Mouse (Mus musculus) forebrain, embryonic 16.5 days (tissue): ENCODE data around the gene Dst. TPM values are rescaled to one million over a fixed set of nuclear protein-coding genes. Genes with fewer than 3 reads are reported as not detected.

Source experiments
- ATAC-seq: fragments of 200-750 bp; cut with Nextera tagmentation; 2 replicates; pipeline ENCODE4 v1.8.0; 2017; ENCODE audit warnings: mild to moderate bottlenecking, moderate library complexity
- H3K27ac ChIP-seq: fragments of 300-500 bp; sonication (generic); 2 replicates; pipeline ENCODE4 v1.5.1; 2014; ENCODE audit warnings: low read length, control low read depth
- H3K27me3 ChIP-seq: fragments of 300-500 bp; sonication (generic); replicated peaks from 2 replicates; pipeline ENCODE4 v1.6.1; 2014; ENCODE audit warnings: low read length; ENCODE audit not compliant: control insufficient read depth, insufficient read depth
- H3K36me3 ChIP-seq: fragments of 300-500 bp; sonication (generic); 2 replicates; pipeline ENCODE4 v1.6.1; 2014; ENCODE audit not compliant: control insufficient read depth, insufficient read depth
- H3K4me1 ChIP-seq: fragments of 300-500 bp; sonication (generic); replicated peaks from 2 replicates; pipeline ENCODE4 v1.6.1; 2014; ENCODE audit warnings: low read length; ENCODE audit not compliant: control insufficient read depth, insufficient read depth
- H3K4me2 ChIP-seq: fragments of 300-500 bp; sonication (generic); 2 replicates; pipeline ENCODE4 v1.6.1; 2014; ENCODE audit warnings: mild to moderate bottlenecking, low read length, control low read depth
- H3K4me3 ChIP-seq: fragments of 300-500 bp; sonication (generic); replicated peaks from 2 replicates; pipeline ENCODE4 v1.5.1; 2014; ENCODE audit warnings: mild to moderate bottlenecking, low read length, control low read depth
- H3K9ac ChIP-seq: fragments of 300-500 bp; sonication (generic); replicated peaks from 2 replicates; pipeline ENCODE4 v1.6.1; 2014; ENCODE audit warnings: low read depth, low read length, control low read depth
- H3K9me3 ChIP-seq: fragments of 300-500 bp; sonication (generic); 2 replicates; pipeline ENCODE4 v1.6.1; 2016; ENCODE audit warnings: low read length; ENCODE audit not compliant: control insufficient read depth
- WGBS: fragments of 180-500 bp; shearing (Covaris S2); extraction: QIAGEN DNeasy Blood & Tissue Kit; methylation state at CpG from one replicate; pipeline ENCODE4 v1.1.7; 2014; 5-methylcytosine and 5-hydroxymethylcytosine counted together
- polyA plus RNA-seq: library from polyadenylated mRNA; unstranded; fragments of >200 nt; fragmentation: Nextera tagmentation; extraction: Ambion mirVana; gene quantifications from 2 replicates; pipeline ENCODE4 v1.2.1, GENCODE M21; 2015

The Dst gene
- polyA plus RNA-seq, 1 experiment from 2014 or later: 41.2 TPM

DNA sequence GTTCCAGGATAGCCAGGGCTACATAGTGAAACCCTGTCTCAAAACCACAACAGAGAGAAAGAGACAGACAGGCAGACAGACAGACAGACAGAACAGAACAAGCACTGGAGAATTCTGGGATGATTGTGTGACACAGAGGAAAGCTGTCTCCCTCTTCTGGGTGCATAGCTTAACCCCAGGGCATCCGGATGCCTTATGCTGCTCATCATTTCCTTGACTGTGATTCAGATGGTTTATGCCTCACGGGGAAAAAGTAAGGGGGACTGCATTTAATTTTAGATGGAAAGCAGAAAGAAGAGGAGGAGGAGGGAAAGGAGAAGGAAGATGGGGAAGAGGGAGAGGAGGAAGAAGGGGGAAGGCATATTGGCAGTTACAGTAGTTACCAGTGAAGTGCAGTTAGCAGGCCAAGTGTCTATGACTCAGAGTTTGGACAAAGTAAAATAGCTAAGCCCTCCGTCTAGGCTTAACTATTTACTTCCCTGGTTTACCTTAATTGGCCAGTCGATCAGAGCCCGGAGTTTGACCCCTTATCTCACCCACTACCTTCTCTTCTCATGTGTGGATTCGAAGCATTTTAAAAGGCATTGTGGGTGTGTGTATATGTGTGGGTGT, 201.7 kb downstream of the Dst start:
- ATAC-seq: no peak
- Histone ChIP-seq H3K9ac (no peak overlapping the region), H3K4me3 (no peak overlapping the region), H3K27me3 (no peaks in the 10 kb centered on the region), H3K9me3 (no peaks in the 10 kb centered on the region), H3K4me1 (peaks cover 3% of the 10 kb centered on the region), H3K4me2 (no peak overlapping the region), H3K27ac (no peak overlapping the region), H3K36me3 (no peaks in the 10 kb centered on the region)
- WGBS: 64% methylated on average over 6 of the region's 6 CpGs

GRCm38 (mm10) chr1:34110862-34111261, 202.8 kb downstream of the Dst start:
- peaks cover 3% of the 10 kb centered on the region for H3K4me1 ChIP-seq
- H3K27ac ChIP-seq: no peak overlapping the region
- H3K4me2 ChIP-seq: no peak overlapping the region
- H3K27me3 ChIP-seq: no peaks in the 10 kb centered on the region
- H3K4me3 ChIP-seq: no peak overlapping the region
- no peak for ATAC-seq
- 70% methylated on average over 2 of the region's 2 CpGs for WGBS
- H3K36me3 ChIP-seq: no peaks in the 10 kb centered on the region
- no peaks in the 10 kb centered on the region for H3K9me3 ChIP-seq
- H3K9ac ChIP-seq: no peak overlapping the region

- Histone ChIP-seq H3K4me1 (peaks cover under 1% of the 10 kb centered on the region), H3K27me3 (no peaks in the 10 kb centered on the region), H3K9ac (no peak overlapping the region), H3K4me2 (no peak overlapping the region), H3K27ac (no peak overlapping the region), H3K36me3 (no peaks in the 10 kb centered on the region), H3K4me3 (no peak overlapping the region), H3K9me3 (no peaks in the 10 kb centered on the region)
- no peak for ATAC-seq
- 91% methylated on average over 2 of the region's 2 CpGs for WGBS
Observed at GRCm38 (mm10) chr1:34111954-34112353, 203.9 kb downstream of the Dst start.

DNA sequence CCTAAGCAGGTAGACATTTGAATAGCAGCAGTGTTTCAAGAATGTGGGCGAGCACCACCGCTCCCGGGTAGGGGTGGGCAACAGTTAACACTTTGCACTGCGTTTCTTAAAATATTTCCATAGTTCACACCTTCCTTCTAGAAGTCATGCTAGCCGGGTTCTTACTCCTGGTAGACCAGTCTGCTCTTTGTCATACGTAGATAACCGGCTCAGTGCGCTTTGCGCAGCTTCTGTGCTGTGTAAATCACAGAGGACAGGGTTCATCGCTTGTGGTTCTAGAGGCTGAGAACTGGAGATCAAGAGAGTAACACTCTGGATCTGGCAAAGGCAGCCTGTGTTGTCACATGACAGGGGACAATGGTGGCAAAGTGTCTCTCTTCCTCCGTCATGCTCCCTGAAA, 208.4 kb downstream of the Dst start:
- no peaks in the 10 kb centered on the region for H3K36me3 ChIP-seq
- H3K4me1 ChIP-seq: peaks cover 10% of the 10 kb centered on the region
- no peak for ATAC-seq
- H3K9ac ChIP-seq: no peak overlapping the region
- WGBS: 76% methylated on average over 11 of the region's 11 CpGs
- H3K4me3 ChIP-seq: no peak overlapping the region
- H3K4me2 ChIP-seq: no peak overlapping the region
- H3K27ac ChIP-seq: no peak overlapping the region
- no peaks in the 10 kb centered on the region for H3K27me3 ChIP-seq
- H3K9me3 ChIP-seq: no peaks in the 10 kb centered on the region

- Histone ChIP-seq H3K9me3 (no peaks in the 10 kb centered on the region), H3K36me3 (no peaks in the 10 kb centered on the region), H3K27me3 (no peaks in the 10 kb centered on the region), H3K4me1 (peaks cover 12% of the 10 kb centered on the region), H3K4me2 (no peak overlapping the region), H3K27ac (no peak overlapping the region), H3K9ac (no peak overlapping the region), H3K4me3 (no peak overlapping the region)
- WGBS: 89% methylated on average over 9 of the region's 9 CpGs
- no peak for ATAC-seq
Observed at GRCm38 (mm10) chr1:34117056-34117455, 209.0 kb downstream of the Dst start.

DNA sequence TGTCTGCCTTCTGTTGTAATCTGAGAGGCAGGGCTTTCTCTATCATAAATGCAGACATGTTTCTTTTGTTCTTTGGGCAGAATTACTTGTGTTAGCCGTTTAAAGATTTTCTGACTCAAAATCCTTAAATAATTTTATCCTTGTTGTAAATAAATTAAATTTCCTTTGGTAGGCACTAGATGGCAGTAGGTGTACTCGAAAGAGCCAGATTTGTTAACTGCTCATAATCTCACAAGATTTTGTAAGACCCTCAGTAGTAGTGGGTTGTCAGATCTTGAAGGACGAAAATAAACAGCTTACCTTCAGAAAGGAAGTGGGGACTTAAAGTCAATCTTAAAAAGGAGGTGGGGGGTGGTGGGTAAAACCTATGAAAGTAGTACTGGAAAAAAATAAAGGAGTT, 209.7 kb downstream of the Dst start:
- WGBS: 34% methylated on average over 3 of the region's 3 CpGs
- H3K4me2 ChIP-seq: no peak overlapping the region
- peak; percentile 72 for ATAC-seq

DNA sequence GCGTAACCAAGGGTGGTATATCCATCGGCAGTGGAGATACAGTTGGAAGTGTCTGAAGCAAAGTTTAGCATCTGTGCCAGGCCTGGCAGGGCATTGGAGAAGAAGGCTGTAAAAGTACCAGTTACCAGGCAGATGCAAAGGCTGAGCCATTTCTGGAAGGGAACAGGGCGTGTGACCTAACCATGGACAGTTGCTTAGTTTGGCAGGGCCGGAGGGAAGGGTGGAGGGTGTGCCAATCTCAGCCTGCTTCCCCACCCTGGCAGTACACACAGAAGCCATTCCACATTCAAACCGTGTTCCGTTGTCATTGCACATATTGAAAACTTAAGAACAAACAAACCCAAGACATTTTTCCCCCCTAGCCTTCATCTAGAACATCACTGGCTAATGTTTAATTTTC, 212.0 kb downstream of the Dst start:
- H3K9ac ChIP-seq: no peak overlapping the region
- H3K4me3 ChIP-seq: no peak overlapping the region
- no peak overlapping the region for H3K4me2 ChIP-seq
- WGBS: 81% methylated on average over 6 of the region's 6 CpGs
- H3K27me3 ChIP-seq: no peaks in the 10 kb centered on the region
- H3K36me3 ChIP-seq: no peaks in the 10 kb centered on the region
- no peak overlapping the region for H3K27ac ChIP-seq
- no peak for ATAC-seq
- peaks cover 12% of the 10 kb centered on the region for H3K4me1 ChIP-seq
- H3K9me3 ChIP-seq: no peaks in the 10 kb centered on the region

More for the DNA sequence above, 209.7 kb downstream of the Dst start:
- Histone ChIP-seq H3K4me1 (peaks cover 12% of the 10 kb centered on the region), H3K9ac (no peak overlapping the region), H3K27me3 (no peaks in the 10 kb centered on the region), H3K4me3 (no peak overlapping the region), H3K36me3 (no peaks in the 10 kb centered on the region), H3K9me3 (no peaks in the 10 kb centered on the region), H3K27ac (no peak overlapping the region)

DNA sequence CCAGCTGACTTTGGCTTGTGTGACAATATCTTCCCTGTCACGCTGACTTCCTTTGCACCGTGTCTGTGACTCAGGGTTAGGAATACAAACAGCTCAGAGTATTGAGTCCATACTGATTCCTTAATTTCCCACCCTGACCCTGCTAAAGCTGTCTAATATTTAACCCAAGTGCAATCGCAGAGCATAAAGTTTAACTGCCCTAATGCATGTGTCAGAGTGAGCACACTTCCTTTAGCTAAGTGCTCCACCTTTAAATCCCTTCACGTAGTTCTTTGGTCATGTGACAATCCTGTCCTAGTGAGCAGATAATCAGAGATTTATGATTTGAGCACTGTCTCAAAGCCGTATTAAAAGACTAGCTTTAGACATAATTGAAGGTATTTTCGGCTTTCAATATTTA, 212.6 kb downstream of the Dst start:
- no peaks in the 10 kb centered on the region for H3K9me3 ChIP-seq
- WGBS: 83% methylated on average over 6 of the region's 6 CpGs
- no peak overlapping the region for H3K27ac ChIP-seq
- H3K4me1 ChIP-seq: peaks cover 12% of the 10 kb centered on the region
- H3K9ac ChIP-seq: no peak overlapping the region
- no peak overlapping the region for H3K4me2 ChIP-seq
- no peak for ATAC-seq
- no peaks in the 10 kb centered on the region for H3K27me3 ChIP-seq
- no peak overlapping the region for H3K4me3 ChIP-seq
- no peaks in the 10 kb centered on the region for H3K36me3 ChIP-seq

DNA sequence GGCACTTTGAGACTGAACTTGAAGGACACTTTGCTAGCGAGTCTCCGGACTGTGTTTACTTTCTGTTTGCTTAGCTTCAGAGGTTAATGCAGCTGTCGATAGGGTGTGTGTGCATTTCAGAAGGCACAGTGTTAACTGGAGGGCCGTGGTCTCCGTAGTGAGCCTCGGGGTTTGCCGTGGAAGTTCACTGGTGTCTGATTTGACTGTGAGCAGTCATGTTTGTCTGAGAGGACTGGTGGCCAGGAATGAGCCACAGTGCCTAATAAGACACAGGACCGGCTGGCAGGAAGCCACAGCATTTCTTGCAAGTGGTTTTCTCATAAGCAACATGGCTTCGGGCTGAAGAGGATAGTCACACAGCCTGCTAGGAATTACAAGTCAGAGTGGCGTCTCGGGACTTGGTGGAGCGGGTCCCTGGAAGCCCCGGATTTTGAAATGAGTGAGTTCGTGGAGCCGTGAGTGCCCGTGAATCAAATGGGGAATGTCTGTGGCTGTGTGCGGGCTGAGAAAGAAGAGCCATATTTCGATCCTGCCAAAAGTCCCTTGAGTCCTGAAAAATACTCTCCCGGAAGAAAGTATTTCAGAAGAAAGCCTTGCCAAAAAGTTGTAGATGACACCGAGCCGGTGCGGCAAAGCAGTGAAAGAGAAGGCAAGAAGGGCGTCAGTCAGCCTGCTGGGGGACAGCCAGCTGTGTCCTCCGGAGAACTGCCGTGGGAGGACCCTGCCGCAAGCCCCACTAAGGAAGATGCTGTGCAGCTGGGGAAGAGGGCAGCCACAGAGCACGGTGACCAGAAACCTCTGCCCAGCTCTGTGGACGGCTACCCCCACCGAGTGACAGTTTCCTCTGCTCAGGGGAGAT, 213.4 kb downstream of the Dst start:
- ATAC-seq: no peak
- peak overlapping the region; percentile 20 for H3K4me2 ChIP-seq
- 65% methylated on average over 29 of the region's 29 CpGs for WGBS
- no peak overlapping the region for H3K4me3 ChIP-seq
- H3K27ac ChIP-seq: no peak overlapping the region
- no peaks in the 10 kb centered on the region for H3K36me3 ChIP-seq
- no peaks in the 10 kb centered on the region for H3K27me3 ChIP-seq
- H3K9ac ChIP-seq: no peak overlapping the region
- no peaks in the 10 kb centered on the region for H3K9me3 ChIP-seq
- peaks cover 12% of the 10 kb centered on the region for H3K4me1 ChIP-seq
